Mouse (Mus musculus): Measurements from ENCODE around the gene Thada. TPM values are rescaled to one million over a fixed set of nuclear protein-coding genes. Genes with fewer than 3 reads are reported as not detected.

The Thada gene
- polyA plus RNA-seq, 1 experiment from 2014 or later, result 6.6 TPM

- no peaks in the 10 kb centered on the region for H3K9me3 ChIP-seq
- no peak for ATAC-seq (ENCODE audit: low FRiP score, low read depth)
- H3K27ac ChIP-seq (replicated peaks), result no peak overlapping the region
- no peaks in the 10 kb centered on the region for H3K36me3 ChIP-seq
- H3K9ac ChIP-seq, result no peak overlapping the region
- H3K4me3 ChIP-seq, result no peak overlapping the region
- 91% methylated on average over 3 of the region's 3 CpGs for WGBS
- H3K4me1 ChIP-seq (replicated peaks), result no peaks in the 10 kb centered on the region
- H3K27me3 ChIP-seq, result no peaks in the 10 kb centered on the region
- no peak overlapping the region for H3K4me2 ChIP-seq
Observed at GRCm38 (mm10) chr17:84207611-84208010, 258.4 kb downstream of the Thada start.

DNA sequence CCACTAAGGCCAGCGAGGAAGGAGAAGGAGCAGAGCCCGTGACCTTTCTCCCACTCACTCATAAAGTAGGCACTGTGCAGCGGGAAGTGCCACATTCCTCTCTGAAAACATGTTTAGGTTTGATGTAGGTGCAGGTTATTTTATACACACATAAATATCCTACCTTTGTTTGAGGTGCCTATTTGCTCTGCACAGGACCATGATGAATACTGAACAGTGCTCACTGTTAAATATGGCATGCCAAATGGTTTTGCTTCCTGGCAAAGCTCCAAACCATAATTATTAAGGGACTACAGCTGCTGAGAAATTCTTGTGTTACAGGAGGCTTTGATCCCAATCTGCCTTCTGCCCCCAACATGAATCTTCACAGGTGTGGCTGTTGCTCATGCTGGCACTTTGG, 259.8 kb downstream of the Thada start:
- H3K27ac ChIP-seq (replicated peaks), result no peak overlapping the region
- no peaks in the 10 kb centered on the region for H3K36me3 ChIP-seq
- no peaks in the 10 kb centered on the region for H3K4me1 ChIP-seq (replicated peaks)
- ATAC-seq (ENCODE audit: low FRiP score, low read depth), result no peak
- H3K9ac ChIP-seq, result no peak overlapping the region
- no peaks in the 10 kb centered on the region for H3K9me3 ChIP-seq
- no peak overlapping the region for H3K4me3 ChIP-seq
- no peaks in the 10 kb centered on the region for H3K27me3 ChIP-seq
- 88% methylated on average over 3 of the region's 3 CpGs for WGBS
- H3K4me2 ChIP-seq, result no peak overlapping the region

DNA sequence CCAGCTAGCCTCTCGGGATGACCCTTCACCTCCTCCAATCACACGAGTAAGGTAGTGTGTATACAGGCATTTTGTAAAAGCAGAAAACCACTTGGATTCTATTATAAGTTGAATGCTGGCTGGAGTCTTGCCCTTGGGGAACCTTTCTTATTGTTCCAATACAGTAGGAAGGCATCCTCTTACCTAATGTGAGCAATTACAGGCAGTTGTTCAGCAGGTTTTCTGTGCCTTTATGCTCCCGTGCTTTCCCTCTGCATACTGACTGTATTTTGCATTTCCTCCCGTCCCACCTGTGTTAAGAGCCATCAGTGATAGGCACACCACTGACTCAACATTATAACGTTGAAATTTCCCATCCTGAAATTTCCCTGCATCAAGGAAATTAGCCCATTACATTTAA, 261.0 kb downstream of the Thada start:
- Histone ChIP-seq H3K9me3 (no peaks in the 10 kb centered on the region), H3K4me3 (no peak overlapping the region), H3K36me3 (no peaks in the 10 kb centered on the region), H3K4me1 (replicated peaks) (no peaks in the 10 kb centered on the region), H3K27ac (replicated peaks) (no peak overlapping the region), H3K9ac (no peak overlapping the region), H3K27me3 (no peaks in the 10 kb centered on the region), H3K4me2 (no peak overlapping the region)
- 92% methylated on average over 5 of the region's 5 CpGs for WGBS
- no peak for ATAC-seq (ENCODE audit: low FRiP score, low read depth)

- Histone ChIP-seq H3K4me1 (replicated peaks) (no peaks in the 10 kb centered on the region), H3K4me3 (no peak overlapping the region), H3K27ac (replicated peaks) (no peak overlapping the region; the same call in 1 of the 2 replicates), H3K36me3 (no peaks in the 10 kb centered on the region), H3K4me2 (no peak overlapping the region), H3K27me3 (no peaks in the 10 kb centered on the region), H3K9me3 (no peaks in the 10 kb centered on the region), H3K9ac (no peak overlapping the region)
- 56% methylated on average over 7 of the region's 7 CpGs for WGBS
- no peak for ATAC-seq (ENCODE audit: low FRiP score, low read depth)
Observed at GRCm38 (mm10) chr17:84203340-84203739, 262.7 kb downstream of the Thada start.

GRCm38 (mm10) chr17:84201183-84201582, 264.8 kb downstream of the Thada start:
- H3K27ac ChIP-seq (replicated peaks), result no peak overlapping the region
- no peak overlapping the region for H3K9ac ChIP-seq
- no peak overlapping the region for H3K4me3 ChIP-seq
- no peak overlapping the region for H3K4me2 ChIP-seq
- H3K9me3 ChIP-seq, result no peaks in the 10 kb centered on the region
- no peaks in the 10 kb centered on the region for H3K4me1 ChIP-seq (replicated peaks)
- no peaks in the 10 kb centered on the region for H3K27me3 ChIP-seq
- WGBS, result 96% methylated on average over 5 of the region's 5 CpGs
- no peaks in the 10 kb centered on the region for H3K36me3 ChIP-seq
- ATAC-seq (ENCODE audit: low FRiP score, low read depth), result no peak

DNA sequence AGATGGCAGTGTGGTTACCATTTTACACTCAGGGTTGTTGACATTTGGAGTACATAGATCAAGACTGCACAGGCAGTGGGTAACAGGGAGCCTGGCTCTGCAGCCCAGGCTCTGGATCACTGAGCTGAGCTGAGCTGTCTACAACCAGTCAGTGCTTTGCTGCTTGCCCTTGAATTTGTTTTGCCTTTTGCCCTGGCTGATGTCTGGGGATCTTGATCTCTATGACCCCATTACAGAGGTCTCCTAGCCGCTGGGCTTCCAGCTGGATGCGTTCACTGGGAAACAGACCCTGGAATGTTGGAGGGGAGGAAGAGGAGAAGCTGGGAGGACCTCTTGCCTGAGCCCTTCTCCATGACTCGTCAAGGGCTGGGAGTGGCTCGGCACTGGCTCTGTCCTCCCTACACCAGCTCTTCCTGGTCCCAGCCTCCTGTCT, 268.1 kb downstream of the Thada start:
- no peaks in the 10 kb centered on the region for H3K27me3 ChIP-seq
- H3K4me1 ChIP-seq (replicated peaks), result no peaks in the 10 kb centered on the region
- no peaks in the 10 kb centered on the region for H3K36me3 ChIP-seq
- no peak overlapping the region for H3K9ac ChIP-seq
- no peak for ATAC-seq (ENCODE audit: low FRiP score, low read depth)
- WGBS, result 58% methylated on average over 4 of the region's 4 CpGs
- H3K9me3 ChIP-seq, result no peaks in the 10 kb centered on the region
- H3K27ac ChIP-seq (replicated peaks), result no peak overlapping the region
- H3K4me3 ChIP-seq, result no peak overlapping the region
- H3K4me2 ChIP-seq, result no peak overlapping the region

- Histone ChIP-seq H3K27me3 (no peaks in the 10 kb centered on the region), H3K9ac (no peak overlapping the region), H3K9me3 (no peaks in the 10 kb centered on the region), H3K36me3 (0 out of 2 replicates have a peak, but pooled peaks cover 2% of the 10 kb centered on the region), H3K4me2 (no peak overlapping the region), H3K4me1 (replicated peaks) (no peaks in the 10 kb centered on the region), H3K4me3 (no peak overlapping the region), H3K27ac (replicated peaks) (no peak overlapping the region)
- no peak for ATAC-seq (ENCODE audit: low FRiP score, low read depth)
Observed at GRCm38 (mm10) chr17:84196329-84196728, 269.7 kb downstream of the Thada start.

- Histone ChIP-seq H3K4me1 (replicated peaks) (no peaks in the 10 kb centered on the region), H3K36me3 (0 out of 2 replicates have a peak, but pooled peaks cover 2% of the 10 kb centered on the region), H3K4me3 (no peak overlapping the region), H3K27ac (replicated peaks) (no peak overlapping the region), H3K27me3 (no peaks in the 10 kb centered on the region), H3K9me3 (no peaks in the 10 kb centered on the region), H3K4me2 (no peak overlapping the region), H3K9ac (no peak overlapping the region)
- 93% methylated on average over 3 of the region's 3 CpGs for WGBS
- no peak for ATAC-seq (ENCODE audit: low FRiP score, low read depth)
Observed at GRCm38 (mm10) chr17:84195835-84196234, 270.2 kb downstream of the Thada start.

GRCm38 (mm10) chr17:84195003-84195395, 271.0 kb downstream of the Thada start:
- Histone ChIP-seq H3K4me1 (replicated peaks) (no peaks in the 10 kb centered on the region), H3K4me2 (no peak overlapping the region), H3K9ac (no peak overlapping the region), H3K27me3 (no peaks in the 10 kb centered on the region), H3K4me3 (no peak overlapping the region), H3K9me3 (no peaks in the 10 kb centered on the region), H3K27ac (replicated peaks) (no peak overlapping the region), H3K36me3 (0 out of 2 replicates have a peak, but pooled peaks cover 2% of the 10 kb centered on the region)
- 71% methylated on average over 4 of the region's 4 CpGs for WGBS
- ATAC-seq (ENCODE audit: low FRiP score, low read depth), result no peak

DNA sequence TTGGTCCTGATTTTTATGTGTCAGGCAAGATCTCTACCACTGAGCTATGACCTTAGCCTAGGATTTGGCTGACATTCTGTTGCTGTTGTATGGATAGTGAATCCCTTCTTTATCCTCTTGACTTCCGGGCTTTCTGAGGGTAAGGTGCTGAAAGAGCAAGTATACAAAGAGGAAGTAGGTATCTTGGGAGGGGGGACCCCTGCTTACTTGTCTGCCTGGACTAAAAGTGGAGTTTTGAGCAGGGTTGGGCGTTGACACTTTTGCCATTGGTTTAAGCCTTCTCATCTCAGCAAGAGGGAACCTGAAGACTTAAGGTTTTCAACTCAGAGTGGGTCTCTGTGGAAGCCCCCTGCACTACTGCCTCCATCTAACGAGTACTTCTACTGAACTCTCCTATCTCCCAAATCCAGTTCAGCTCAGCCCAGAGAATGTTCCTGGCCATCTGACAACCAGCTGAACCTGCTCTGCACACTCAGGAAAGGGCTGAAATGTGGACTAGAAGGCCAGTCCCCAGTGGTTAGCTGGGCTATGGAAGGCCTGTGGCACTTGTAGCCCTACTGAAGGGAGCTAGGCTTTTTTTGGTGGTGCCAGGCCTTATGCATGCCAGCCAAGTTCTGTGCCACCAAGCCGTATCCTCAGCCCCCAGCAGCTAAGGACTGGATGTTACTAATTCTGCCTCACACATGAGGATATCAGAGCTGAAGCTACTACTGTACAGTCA, 271.6 kb downstream of the Thada start:
- ATAC-seq (ENCODE audit: low FRiP score, low read depth), result no peak
- Histone ChIP-seq H3K4me2 (no peak overlapping the region), H3K4me3 (no peak overlapping the region), H3K4me1 (replicated peaks) (no peaks in the 10 kb centered on the region), H3K9me3 (no peaks in the 10 kb centered on the region), H3K27me3 (0 out of 2 replicates have a peak, but pooled peaks cover 3% of the 10 kb centered on the region), H3K9ac (no peak overlapping the region), H3K36me3 (0 out of 2 replicates have a peak, but pooled peaks cover 2% of the 10 kb centered on the region), H3K27ac (replicated peaks) (no peak overlapping the region)
- 83% methylated on average over 4 of the region's 4 CpGs for WGBS

DNA sequence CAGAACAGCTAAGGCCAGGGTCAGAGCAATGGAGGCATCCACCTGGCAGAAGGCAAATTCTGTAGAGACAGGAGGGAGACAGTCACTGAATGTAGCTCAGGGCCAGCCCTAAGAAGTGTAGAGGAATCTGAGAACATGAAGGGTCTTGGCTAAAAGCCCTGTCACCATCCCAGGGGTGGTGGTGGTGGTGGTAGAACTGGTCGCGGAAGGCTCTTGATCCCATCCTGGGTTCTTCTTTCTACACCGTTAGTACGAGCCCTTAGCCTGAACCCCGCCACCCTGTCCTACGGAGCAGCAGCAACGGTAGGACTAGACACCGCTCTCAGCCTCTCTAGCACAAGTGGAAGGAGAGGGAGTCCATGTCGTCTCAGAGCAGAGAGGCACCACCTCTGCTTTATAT, 272.6 kb downstream of the Thada start:
- Histone ChIP-seq H3K4me1 (replicated peaks) (peaks cover 9% of the 10 kb centered on the region), H3K4me2 (no peak overlapping the region)
- no peak for ATAC-seq (ENCODE audit: low FRiP score, low read depth)

GRCm38 (mm10) chr17:84191946-84192345, 274.1 kb downstream of the Thada start:
- H3K4me2 ChIP-seq, result no peak overlapping the region
- no peaks in the 10 kb centered on the region for H3K9me3 ChIP-seq
- no peak for ATAC-seq (ENCODE audit: low FRiP score, low read depth)
- H3K4me1 ChIP-seq (replicated peaks), result peaks cover 15% of the 10 kb centered on the region
- H3K36me3 ChIP-seq, result 0 out of 2 replicates have a peak, but pooled peaks cover 2% of the 10 kb centered on the region
- H3K27me3 ChIP-seq, result 0 out of 2 replicates have a peak, but pooled peaks cover 3% of the 10 kb centered on the region
- no peak overlapping the region for H3K4me3 ChIP-seq
- WGBS, result 93% methylated on average over 4 of the region's 4 CpGs
- no peak overlapping the region for H3K27ac ChIP-seq (replicated peaks)
- no peak overlapping the region for H3K9ac ChIP-seq

More for the DNA sequence above, 272.6 kb downstream of the Thada start:
- Histone ChIP-seq H3K4me3 (no peak overlapping the region), H3K36me3 (0 out of 2 replicates have a peak, but pooled peaks cover 2% of the 10 kb centered on the region), H3K27ac (replicated peaks) (no peak overlapping the region), H3K9ac (no peak overlapping the region), H3K27me3 (0 out of 2 replicates have a peak, but pooled peaks cover 3% of the 10 kb centered on the region), H3K9me3 (no peaks in the 10 kb centered on the region)
- 92% methylated on average over 9 of the region's 9 CpGs for WGBS
